Mouse (Mus musculus): ENCODE results near the gene Pla2g6. TPM values are rescaled to one million over a fixed set of nuclear protein-coding genes. Genes with fewer than 3 reads are reported as not detected.
A peak's percentile ranks its signal among the peaks of the same experiment; 100 is the strongest.

Gene Pla2g6
- polyA plus RNA-seq, 1 experiment from 2014 or later, result 10.7 TPM

DNA sequence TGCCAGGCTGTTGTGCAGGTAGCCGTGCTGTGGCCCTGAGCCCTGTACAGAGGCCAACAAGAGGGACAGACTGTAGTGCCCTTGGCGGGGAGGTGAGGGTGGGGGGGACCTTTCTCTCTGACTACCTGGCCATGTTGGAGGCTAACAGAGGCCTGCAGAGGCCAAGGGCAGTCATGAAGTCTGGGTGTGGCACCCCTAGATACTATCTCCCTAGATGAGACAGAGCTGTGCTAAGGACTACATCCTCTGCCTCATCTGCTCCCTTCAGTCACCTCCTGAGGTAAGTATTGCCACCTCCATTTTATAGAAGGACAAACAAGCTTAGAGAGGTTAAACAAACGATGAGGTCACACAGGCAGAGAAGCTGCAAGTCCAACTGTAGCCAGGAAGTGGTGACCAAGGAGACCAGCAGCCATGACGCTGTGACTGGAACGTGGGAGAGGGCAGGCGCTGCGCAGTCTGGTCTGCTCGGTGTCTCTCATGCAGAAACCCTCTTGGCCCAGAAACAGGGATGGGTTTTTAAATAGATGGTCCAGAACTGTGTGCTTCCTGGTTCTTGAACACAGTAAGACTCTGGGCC lies 40.8 kb upstream of the Pla2g6 start:
- Histone ChIP-seq H3K9ac (ENCODE audit: low read depth, low read length) (no peak overlapping the region), H3K4me3 (replicated peaks; ENCODE audit: low read depth, low read length) (no peak overlapping the region), H3K27me3 (ENCODE audit: insufficient read depth, low read length) (no peaks in the 10 kb centered on the region), H3K9me3 (replicated peaks; ENCODE audit: low read length) (no peaks in the 10 kb centered on the region), H3K27ac (peak overlapping the region; percentile 84), H3K4me2 (ENCODE audit: low read length) (no peak overlapping the region), H3K36me3 (ENCODE audit: insufficient read depth, low read length) (peaks cover 28% of the 10 kb centered on the region), H3K4me1 (replicated peaks; ENCODE audit: insufficient read depth, low read length) (peaks cover 26% of the 10 kb centered on the region)
- WGBS, result 42% methylated on average over 8 of the region's 8 CpGs
- DNase-seq (ENCODE audit: low spot score), result peak; percentile 54
- ATAC-seq (replicated peaks; ENCODE audit: low FRiP score, low read depth), result peak; percentile 22
- no peak for TF ChIP-seq CTCF (IDR thresholded peaks at IDR 0.05; ENCODE audit: low read depth)

DNA sequence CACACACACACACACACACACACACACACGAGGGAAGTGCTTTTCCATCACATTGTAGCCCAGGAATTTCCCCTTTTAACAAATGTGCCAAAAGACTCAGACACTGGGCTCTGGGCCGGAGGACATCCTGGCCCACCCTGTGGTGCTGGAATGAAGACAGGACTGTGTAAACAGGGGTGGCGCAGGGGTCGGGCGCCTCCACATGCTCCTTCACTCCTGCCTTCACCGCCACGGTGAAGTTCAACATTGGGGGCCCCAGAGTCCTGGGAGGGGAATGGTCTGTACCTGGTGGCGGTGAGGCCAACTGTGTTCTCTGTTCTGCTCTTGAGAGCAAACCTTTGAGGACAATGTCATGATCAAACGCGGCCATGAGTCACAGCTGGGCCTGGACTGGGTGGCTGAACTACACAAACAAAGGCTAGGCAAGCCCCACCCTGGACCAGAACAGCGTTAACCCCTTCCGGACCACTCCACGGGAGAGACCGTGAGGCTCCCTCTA lies 40.2 kb upstream of the Pla2g6 start:
- no peak for TF ChIP-seq CTCF (IDR thresholded peaks at IDR 0.05; ENCODE audit: low read depth)

DNA sequence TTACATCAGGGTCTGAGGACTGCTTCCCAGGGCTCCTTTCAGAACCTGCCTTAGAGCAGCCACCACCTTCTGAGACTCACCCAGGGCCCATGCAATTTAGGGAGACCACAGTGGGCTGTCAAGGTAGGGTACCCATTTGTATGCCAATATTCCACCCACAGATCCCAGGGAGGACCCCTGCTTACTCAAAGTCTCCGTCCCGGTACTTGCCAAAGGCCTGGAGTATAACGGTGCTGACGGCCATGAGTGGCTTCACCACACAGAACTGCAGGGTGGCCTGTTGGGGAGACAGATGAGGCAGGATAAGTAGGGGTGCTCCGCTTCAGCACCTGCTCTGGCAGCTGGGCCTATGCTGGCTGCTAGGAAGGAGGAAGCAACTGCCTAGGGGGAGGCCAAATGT lies 38.2 kb upstream of the Pla2g6 start:
- Histone ChIP-seq H3K27me3 (ENCODE audit: insufficient read depth, low read length) (no peaks in the 10 kb centered on the region), H3K4me2 (ENCODE audit: low read length) (no peak overlapping the region), H3K9me3 (replicated peaks; ENCODE audit: low read length) (no peaks in the 10 kb centered on the region), H3K4me3 (replicated peaks; ENCODE audit: low read depth, low read length) (no peak overlapping the region), H3K4me1 (replicated peaks; ENCODE audit: insufficient read depth, low read length) (peaks cover 26% of the 10 kb centered on the region), H3K9ac (ENCODE audit: low read depth, low read length) (no peak overlapping the region), H3K36me3 (ENCODE audit: insufficient read depth, low read length) (peaks cover 37% of the 10 kb centered on the region), H3K27ac (no peak overlapping the region)
- no peak for ATAC-seq (replicated peaks; ENCODE audit: low FRiP score, low read depth)
- DNase-seq (ENCODE audit: low spot score), result no peak
- TF ChIP-seq CTCF (IDR thresholded peaks at IDR 0.05; ENCODE audit: low read depth), result no peak
- WGBS, result 95% methylated on average over 5 of the region's 5 CpGs

More for the DNA sequence above, 40.2 kb upstream of the Pla2g6 start:
- no peak overlapping the region for H3K4me3 ChIP-seq (replicated peaks; ENCODE audit: low read depth, low read length)
- peaks cover 26% of the 10 kb centered on the region for H3K4me1 ChIP-seq (replicated peaks; ENCODE audit: insufficient read depth, low read length)
- H3K36me3 ChIP-seq (ENCODE audit: insufficient read depth, low read length), result peaks cover 29% of the 10 kb centered on the region
- H3K9me3 ChIP-seq (replicated peaks; ENCODE audit: low read length), result no peaks in the 10 kb centered on the region
- peak; percentile 79 for ATAC-seq (replicated peaks; ENCODE audit: low FRiP score, low read depth)
- peak overlapping the region; percentile 84 for H3K27ac ChIP-seq
- DNase-seq (ENCODE audit: low spot score), result peak; percentile 70
- H3K9ac ChIP-seq (ENCODE audit: low read depth, low read length), result no peak overlapping the region
- peak overlapping the region; percentile 21; the same call in 1 of the 2 replicates for H3K4me2 ChIP-seq (ENCODE audit: low read length)
- 16% methylated on average over 14 of the region's 14 CpGs for WGBS
- H3K27me3 ChIP-seq (ENCODE audit: insufficient read depth, low read length), result no peaks in the 10 kb centered on the region

DNA sequence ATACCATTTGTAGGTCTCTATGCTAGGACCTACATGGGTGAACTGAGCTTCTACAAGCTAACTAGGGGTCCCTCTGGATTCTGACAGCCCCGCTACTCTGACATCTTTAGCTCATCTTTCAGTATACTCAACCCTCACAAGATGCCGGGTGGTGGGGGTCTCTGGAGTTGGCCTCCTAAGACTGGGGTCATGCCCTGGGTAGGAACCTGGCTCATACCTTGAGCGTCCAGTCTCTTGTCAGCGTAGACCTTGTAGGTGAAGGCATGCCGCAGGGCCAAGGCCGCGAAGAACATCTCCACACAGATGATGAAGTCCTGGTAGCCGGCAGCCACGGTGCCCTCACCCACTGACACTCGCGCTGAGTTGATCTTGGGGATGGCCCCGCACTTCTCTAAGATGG lies 36.9 kb upstream of the Pla2g6 start:
- ATAC-seq (replicated peaks; ENCODE audit: low FRiP score, low read depth) (no peak), DNase-seq (ENCODE audit: low spot score) (no peak)
- H3K9me3 ChIP-seq (replicated peaks; ENCODE audit: low read length), result no peaks in the 10 kb centered on the region
- H3K9ac ChIP-seq (ENCODE audit: low read depth, low read length), result no peak overlapping the region
- 95% methylated on average over 12 of the region's 12 CpGs for WGBS
- H3K4me1 ChIP-seq (replicated peaks; ENCODE audit: insufficient read depth, low read length), result peaks cover 31% of the 10 kb centered on the region
- no peak overlapping the region for H3K4me2 ChIP-seq (ENCODE audit: low read length)
- H3K27ac ChIP-seq, result no peak overlapping the region
- peaks cover 37% of the 10 kb centered on the region for H3K36me3 ChIP-seq (ENCODE audit: insufficient read depth, low read length)
- H3K4me3 ChIP-seq (replicated peaks; ENCODE audit: low read depth, low read length), result no peak overlapping the region
- no peaks in the 10 kb centered on the region for H3K27me3 ChIP-seq (ENCODE audit: insufficient read depth, low read length)
- no peak for TF ChIP-seq CTCF (IDR thresholded peaks at IDR 0.05; ENCODE audit: low read depth)

DNA sequence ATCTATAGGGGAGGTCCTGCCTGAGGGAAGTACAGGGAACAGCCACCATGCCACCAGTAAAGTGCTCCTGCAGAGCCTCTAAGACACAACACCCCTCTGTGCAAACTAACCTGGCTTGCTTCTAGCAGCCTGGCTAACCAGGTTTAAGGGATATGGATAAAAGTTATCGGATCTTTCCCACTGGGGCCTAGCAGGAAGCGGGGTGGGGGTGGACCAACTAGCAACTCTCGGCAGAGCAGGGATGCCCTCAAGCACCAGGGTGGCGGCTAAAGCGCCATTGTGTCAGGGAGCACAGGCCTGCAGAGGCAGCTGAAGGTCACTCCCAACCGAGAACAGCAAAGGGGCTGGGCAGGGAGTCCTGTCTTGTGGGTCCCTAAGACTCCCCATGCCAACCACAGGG lies 35.9 kb upstream of the Pla2g6 start:
- H3K4me3 ChIP-seq (replicated peaks; ENCODE audit: low read depth, low read length), result no peak overlapping the region
- no peak for ATAC-seq (replicated peaks; ENCODE audit: low FRiP score, low read depth)
- TF ChIP-seq CTCF (IDR thresholded peaks at IDR 0.05; ENCODE audit: low read depth), result no peak
- no peak overlapping the region for H3K4me2 ChIP-seq (ENCODE audit: low read length)
- no peaks in the 10 kb centered on the region for H3K27me3 ChIP-seq (ENCODE audit: insufficient read depth, low read length)
- DNase-seq (ENCODE audit: low spot score), result no peak
- 61% methylated on average over 6 of the region's 6 CpGs for WGBS
- H3K36me3 ChIP-seq (ENCODE audit: insufficient read depth, low read length), result peaks cover 37% of the 10 kb centered on the region
- H3K9ac ChIP-seq (ENCODE audit: low read depth, low read length), result no peak overlapping the region
- H3K9me3 ChIP-seq (replicated peaks; ENCODE audit: low read length), result no peaks in the 10 kb centered on the region
- no peak overlapping the region for H3K27ac ChIP-seq
- H3K4me1 ChIP-seq (replicated peaks; ENCODE audit: insufficient read depth, low read length), result peaks cover 31% of the 10 kb centered on the region

DNA sequence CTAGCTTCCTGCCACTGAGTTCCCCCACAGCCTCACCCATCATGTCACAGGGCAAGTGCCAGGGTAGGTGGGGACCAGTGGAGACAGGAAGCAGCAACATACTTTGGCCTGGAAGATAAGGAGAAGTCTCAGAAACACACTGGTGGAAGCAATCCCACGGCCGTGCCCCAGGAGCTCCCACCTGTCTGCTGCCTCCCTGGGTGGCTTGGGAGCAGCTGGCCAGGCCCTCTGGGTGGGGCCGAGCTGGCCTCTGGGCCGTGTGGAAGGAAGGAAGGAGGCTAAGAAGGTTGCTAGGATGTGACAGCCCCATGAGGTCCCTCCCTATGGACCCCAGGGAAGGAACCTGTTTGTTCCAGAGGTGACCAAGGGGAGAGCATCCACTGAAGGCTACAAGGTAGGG lies 32.8 kb upstream of the Pla2g6 start:
- Histone ChIP-seq H3K4me2 (ENCODE audit: low read length) (no peak overlapping the region), H3K9ac (ENCODE audit: low read depth, low read length) (no peak overlapping the region), H3K9me3 (replicated peaks; ENCODE audit: low read length) (no peaks in the 10 kb centered on the region), H3K27me3 (ENCODE audit: insufficient read depth, low read length) (no peaks in the 10 kb centered on the region), H3K27ac (peak overlapping the region; percentile 38; the same call in 1 of the 2 replicates), H3K36me3 (ENCODE audit: insufficient read depth, low read length) (peaks cover 34% of the 10 kb centered on the region; the same call in 1 of the 2 replicates), H3K4me1 (replicated peaks; ENCODE audit: insufficient read depth, low read length) (peaks cover 33% of the 10 kb centered on the region), H3K4me3 (replicated peaks; ENCODE audit: low read depth, low read length) (no peak overlapping the region)
- no peak for TF ChIP-seq CTCF (IDR thresholded peaks at IDR 0.05; ENCODE audit: low read depth)
- 46% methylated on average over 4 of the region's 4 CpGs for WGBS
- DNase-seq (ENCODE audit: low spot score) (no peak), ATAC-seq (replicated peaks; ENCODE audit: low FRiP score, low read depth) (no peak)

Measured in kidney, postnatal 0 days (tissue).